ENCODE assay signal across 17 mouse cellular contexts in genomic region chr7:25636373-25636772, GRCm38 (mm10). TPM values are rescaled to one million over a fixed set of nuclear protein-coding genes. Genes with fewer than 3 reads are reported as not detected.
A peak's percentile ranks its signal among the peaks of the same experiment; 100 is the strongest.
DNase-seq lines count a peak whose midpoint lies in the region; ATAC-seq and TF ChIP-seq lines count a peak whose summit lies in the region.
"Had no signal": no experiment of that assay in that cellular context is flagged by ENCODE, and none has a peak within 500 bp of the region (broad histone marks: within the 10 kb centered on the region; RNA-seq: fewer than 3 reads in every experiment).

No protein-coding gene starts in this region.

- no peak overlapping the region for H3K4me2 ChIP-seq in embryonic facial prominence, embryonic 14.5 days (ENCODE audit: low read depth, low read length)
- H3K4me2 ChIP-seq: hindbrain, embryonic 15.5 days; limb, embryonic 12.5 days had no signal

- peak; percentile 50 for DNase-seq in embryonic facial prominence, embryonic 14.5 days (ENCODE audit: low spot score)
- no peak for DNase-seq in embryonic facial prominence, embryonic 10.5 days (ENCODE audit: low spot score)
- peak; percentile 55 for DNase-seq in lung, postnatal 25 days (ENCODE audit: low spot score)
- DNase-seq in lung, adult 2 months, result no peak
- DNase-seq in spleen, adult 12 weeks (ENCODE audit: low spot score), result peak; percentile 44
- DNase-seq in thymus, postnatal 36 days, result peak; percentile 44 to 64
- DNase-seq in limb, embryonic 10.5 days (ENCODE audit: low spot score), result no peak
- DNase-seq: cerebellum, adult 9-11 months; kidney, postnatal 10 days; layer of hippocampus, postnatal 36 days; midbrain, embryonic 14.5 days had no signal

- H3K4me1 ChIP-seq in embryonic facial prominence, embryonic 14.5 days (ENCODE audit: control insufficient read depth, insufficient read depth, low read length), result no peaks in the 10 kb centered on the region
- H3K4me1 ChIP-seq in embryonic facial prominence, embryonic 10.5 days, result no peaks in the 10 kb centered on the region
- no peaks in the 10 kb centered on the region for H3K4me1 ChIP-seq in lung, adult 2 months (ENCODE audit: control insufficient read depth, insufficient read depth, low read length)
- no peaks in the 10 kb centered on the region for H3K4me1 ChIP-seq in limb, embryonic 10.5 days
- H3K4me1 ChIP-seq: forebrain, embryonic 10.5 days; hindbrain, embryonic 15.5 days; limb, embryonic 12.5 days had no signal

- TF ChIP-seq POLR2A in lung, adult 2 months (IDR thresholded peaks at IDR 0.05; ENCODE audit: borderline replicate concordance, extremely low read depth, low read depth, low read length), result no peak

- TF ChIP-seq CTCF in lung, adult 2 months (IDR thresholded peaks at IDR 0.05; ENCODE audit: insufficient read depth, low read length), result no peak

- no peak overlapping the region for H3K4me3 ChIP-seq in embryonic facial prominence, embryonic 14.5 days (ENCODE audit: low read depth, low read length)
- H3K4me3 ChIP-seq in embryonic facial prominence, embryonic 10.5 days, result no peak overlapping the region
- no peak overlapping the region for H3K4me3 ChIP-seq in lung, adult 2 months (replicated peaks; ENCODE audit: extremely low read depth, low read depth, low read length)
- no peak overlapping the region for H3K4me3 ChIP-seq in limb, embryonic 10.5 days
- H3K4me3 ChIP-seq: forebrain, embryonic 10.5 days; hindbrain, embryonic 15.5 days; limb, embryonic 12.5 days had no signal

- H3K9ac ChIP-seq in embryonic facial prominence, embryonic 14.5 days (ENCODE audit: low read depth, low read length), result no peak overlapping the region
- H3K9ac ChIP-seq: hindbrain, embryonic 15.5 days; limb, embryonic 12.5 days had no signal

- H3K9me3 ChIP-seq in embryonic facial prominence, embryonic 14.5 days (ENCODE audit: control insufficient read depth, low read length), result no peaks in the 10 kb centered on the region
- no peaks in the 10 kb centered on the region for H3K9me3 ChIP-seq in embryonic facial prominence, embryonic 10.5 days
- H3K9me3 ChIP-seq in limb, embryonic 10.5 days (replicated peaks), result no peaks in the 10 kb centered on the region
- H3K9me3 ChIP-seq: forebrain, embryonic 10.5 days; hindbrain, embryonic 15.5 days; limb, embryonic 12.5 days had no signal

- 67% methylated on average over 3 of the region's 3 CpGs for WGBS in embryonic facial prominence, embryonic 14.5 days
- 73% methylated on average over 3 of the region's 3 CpGs for WGBS in embryonic facial prominence, embryonic 10.5 days
- WGBS in lung, adult 2 months, result 32% methylated on average over 3 of the region's 3 CpGs
- 56% methylated on average over 3 of the region's 3 CpGs for WGBS in limb, embryonic 10.5 days

- peaks cover 44% of the 10 kb centered on the region for H3K36me3 ChIP-seq in embryonic facial prominence, embryonic 14.5 days (ENCODE audit: control insufficient read depth, insufficient read depth, low read length)
- H3K36me3 ChIP-seq in embryonic facial prominence, embryonic 10.5 days (replicated peaks), result peaks cover 65% of the 10 kb centered on the region
- peaks cover 56% of the 10 kb centered on the region for H3K36me3 ChIP-seq in limb, embryonic 10.5 days

- H3K27me3 ChIP-seq in embryonic facial prominence, embryonic 14.5 days (replicated peaks; ENCODE audit: control insufficient read depth, insufficient read depth, low read length), result no peaks in the 10 kb centered on the region
- no peaks in the 10 kb centered on the region for H3K27me3 ChIP-seq in embryonic facial prominence, embryonic 10.5 days (replicated peaks; ENCODE audit: low read depth, poor library complexity, severe bottlenecking)
- H3K27me3 ChIP-seq in limb, embryonic 10.5 days (ENCODE audit: low read depth, poor library complexity, severe bottlenecking), result no peaks in the 10 kb centered on the region
- H3K27me3 ChIP-seq: hindbrain, embryonic 15.5 days; limb, embryonic 12.5 days had no signal

- peak; percentile 34 for ATAC-seq in embryonic facial prominence, embryonic 14.5 days (ENCODE audit: low read depth)
- ATAC-seq in granulocyte monocyte progenitor cell, adult 5-6 weeks (replicated peaks; ENCODE audit: poor library complexity, severe bottlenecking), result no peak

- no peak overlapping the region for H3K27ac ChIP-seq in embryonic facial prominence, embryonic 14.5 days (replicated peaks; ENCODE audit: low read depth, low read length)
- no peak overlapping the region for H3K27ac ChIP-seq in embryonic facial prominence, embryonic 10.5 days (replicated peaks)
- H3K27ac ChIP-seq in limb, embryonic 10.5 days, result no peak overlapping the region
- H3K27ac ChIP-seq: forebrain, embryonic 10.5 days; hindbrain, embryonic 15.5 days; limb, embryonic 12.5 days had no signal

RNA-seq across cellular contexts. Expression of gene B3gnt8, which starts 9.9 kb away (rescaled TPM):
- polyA plus RNA-seq in embryonic facial prominence, embryonic 14.5 days (2014; fragmentation: Nextera tagmentation; extraction: Ambion mirVana), result 5.6 and 5.8 TPM in 2 replicates
- 0.99 and 1.3 TPM in 2 replicates for polyA plus RNA-seq in embryonic facial prominence, embryonic 10.5 days (2016; fragmentation: Nextera tagmentation; extraction: Ambion mirVana)
- polyA plus RNA-seq in lung, adult 2 months (2012; rRNA removed), result 15.5 and 15.8 TPM in 2 replicates
- 1.4 and 1.9 TPM in 2 replicates for polyA plus RNA-seq in limb, embryonic 10.5 days (2016; fragmentation: Nextera tagmentation; extraction: Ambion mirVana)
- 18.7 and 26.1 TPM in 2 replicates for total RNA-seq in granulocyte monocyte progenitor cell, adult 5-6 weeks (2014; fragmentation: Nextera tagmentation)
- total RNA-seq in granulocyte monocyte progenitor cell, adult 5-6 weeks (2017), result 14.6 and 22.9 TPM in 2 replicates

RNA-seq across cellular contexts. Expression of gene Dmac2, which starts 17.2 kb away (rescaled TPM):
- polyA plus RNA-seq in embryonic facial prominence, embryonic 14.5 days (2014; fragmentation: Nextera tagmentation; extraction: Ambion mirVana), result 27.9 and 30.3 TPM in 2 replicates
- 31.6 and 34.8 TPM in 2 replicates for polyA plus RNA-seq in embryonic facial prominence, embryonic 10.5 days (2016; fragmentation: Nextera tagmentation; extraction: Ambion mirVana)
- polyA plus RNA-seq in lung, adult 2 months (2012; rRNA removed), result 36.3 and 40.9 TPM in 2 replicates
- polyA plus RNA-seq in limb, embryonic 10.5 days (2016; fragmentation: Nextera tagmentation; extraction: Ambion mirVana), result 34.1 and 35.2 TPM in 2 replicates
- 36.0 and 41.9 TPM in 2 replicates for total RNA-seq in granulocyte monocyte progenitor cell, adult 5-6 weeks (2014; fragmentation: Nextera tagmentation)
- total RNA-seq in granulocyte monocyte progenitor cell, adult 5-6 weeks (2017), result 35.6 and 39.0 TPM in 2 replicates

RNA-seq across cellular contexts. Expression of gene Erich4, which starts 20.7 kb away (rescaled TPM):
- polyA plus RNA-seq in embryonic facial prominence, embryonic 14.5 days (2014; fragmentation: Nextera tagmentation; extraction: Ambion mirVana), result not detected in 2 replicates
- not detected in 2 replicates for polyA plus RNA-seq in embryonic facial prominence, embryonic 10.5 days (2016; fragmentation: Nextera tagmentation; extraction: Ambion mirVana)
- polyA plus RNA-seq in lung, adult 2 months (2012; rRNA removed), result not detected in 2 replicates
- not detected in 2 replicates for polyA plus RNA-seq in limb, embryonic 10.5 days (2016; fragmentation: Nextera tagmentation; extraction: Ambion mirVana)
- not detected in 2 replicates for total RNA-seq in granulocyte monocyte progenitor cell, adult 5-6 weeks (2014; fragmentation: Nextera tagmentation)
- not detected in 2 replicates for total RNA-seq in granulocyte monocyte progenitor cell, adult 5-6 weeks (2017)
- polyA plus RNA-seq: forebrain, embryonic 10.5 days; hindbrain, embryonic 15.5 days; limb, embryonic 12.5 days; midbrain, embryonic 14.5 days; neural tube, embryonic 14.5 days; testis, adult 2 months had no signal

RNA-seq across cellular contexts. Expression of gene Bckdha, which starts 22.4 kb away (rescaled TPM):
- polyA plus RNA-seq in embryonic facial prominence, embryonic 14.5 days (2014; fragmentation: Nextera tagmentation; extraction: Ambion mirVana), result 47.0 and 54.4 TPM in 2 replicates
- 54.9 and 59.2 TPM in 2 replicates for polyA plus RNA-seq in embryonic facial prominence, embryonic 10.5 days (2016; fragmentation: Nextera tagmentation; extraction: Ambion mirVana)
- 140 and 143 TPM in 2 replicates for polyA plus RNA-seq in lung, adult 2 months (2012; rRNA removed)
- polyA plus RNA-seq in limb, embryonic 10.5 days (2016; fragmentation: Nextera tagmentation; extraction: Ambion mirVana), result 63.0 and 66.4 TPM in 2 replicates
- total RNA-seq in granulocyte monocyte progenitor cell, adult 5-6 weeks (2014; fragmentation: Nextera tagmentation), result 42.3 and 76.3 TPM in 2 replicates
- 59.8 and 64.6 TPM in 2 replicates for total RNA-seq in granulocyte monocyte progenitor cell, adult 5-6 weeks (2017)

RNA-seq across cellular contexts. Expression of gene Exosc5, which starts 22.6 kb away (rescaled TPM):
- polyA plus RNA-seq in embryonic facial prominence, embryonic 14.5 days (2014; fragmentation: Nextera tagmentation; extraction: Ambion mirVana), result 62.3 and 65.1 TPM in 2 replicates
- polyA plus RNA-seq in embryonic facial prominence, embryonic 10.5 days (2016; fragmentation: Nextera tagmentation; extraction: Ambion mirVana), result 93.5 and 101 TPM in 2 replicates
- 53.1 and 60.8 TPM in 2 replicates for polyA plus RNA-seq in lung, adult 2 months (2012; rRNA removed)
- polyA plus RNA-seq in limb, embryonic 10.5 days (2016; fragmentation: Nextera tagmentation; extraction: Ambion mirVana), result 88.3 and 109 TPM in 2 replicates
- total RNA-seq in granulocyte monocyte progenitor cell, adult 5-6 weeks (2014; fragmentation: Nextera tagmentation), result 84.1 and 154 TPM in 2 replicates
- total RNA-seq in granulocyte monocyte progenitor cell, adult 5-6 weeks (2017), result 73.1 and 81.3 TPM in 2 replicates

Comparison
In these comparisons a context has a peak if more than half of its experiments do, and no peak if none do; other contexts are left out.
1. DNase-seq: peak in embryonic facial prominence, embryonic 14.5 days (single experiment), lung, postnatal 25 days (single experiment), spleen, adult 12 weeks (single experiment) and thymus, postnatal 36 days (2 of 2); none in embryonic facial prominence, embryonic 10.5 days (single experiment), lung, adult 2 months (single experiment) and limb, embryonic 10.5 days (single experiment).